Mouse (Mus musculus): ENCODE results near the gene Sema3b. TPM values are rescaled to one million over a fixed set of nuclear protein-coding genes. Genes with fewer than 3 reads are reported as not detected.

The Sema3b gene
- polyA plus RNA-seq, 1 experiment from 2014 or later = 11.0 TPM

DNA sequence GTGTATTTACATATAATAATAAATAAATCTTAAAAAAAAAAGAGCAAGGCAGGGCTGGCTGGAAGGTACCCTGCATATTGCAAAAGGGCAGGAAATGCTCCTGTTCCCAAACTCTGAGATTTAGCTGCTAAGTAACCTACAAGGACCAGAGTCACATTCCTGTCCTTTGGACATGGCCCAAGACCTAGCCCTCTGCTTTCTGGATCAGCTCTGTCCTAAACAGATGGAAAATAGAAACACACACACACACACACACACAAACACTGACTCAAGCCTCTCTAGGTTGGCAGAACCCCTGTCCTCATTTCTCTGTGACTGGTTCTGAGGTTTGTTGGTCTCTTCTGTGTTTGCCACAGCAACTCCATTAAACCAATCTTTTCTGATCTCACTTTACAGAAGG lies 11.9 kb upstream of the Sema3b start:
- Histone ChIP-seq H3K9ac (ENCODE audit: low read length) (peak overlapping the region; percentile 30; the same call in 1 of the 2 replicates), H3K4me1 (ENCODE audit: control insufficient read depth, insufficient read depth, low read length) (peaks cover 63% of the 10 kb centered on the region), H3K4me3 (ENCODE audit: low read length) (no peak overlapping the region), H3K4me2 (ENCODE audit: low read depth, low read length) (no peak overlapping the region), H3K36me3 (ENCODE audit: control insufficient read depth, insufficient read depth) (peaks cover 30% of the 10 kb centered on the region), H3K27me3 (ENCODE audit: control insufficient read depth, insufficient read depth, low read length) (no peaks in the 10 kb centered on the region), H3K9me3 (replicated peaks; ENCODE audit: control insufficient read depth, low read length) (no peaks in the 10 kb centered on the region), H3K27ac (ENCODE audit: low read length) (peak overlapping the region; percentile 99)
- ATAC-seq (replicated peaks; ENCODE audit: extremely low read depth, insufficient read depth, low FRiP score) = no peak

DNA sequence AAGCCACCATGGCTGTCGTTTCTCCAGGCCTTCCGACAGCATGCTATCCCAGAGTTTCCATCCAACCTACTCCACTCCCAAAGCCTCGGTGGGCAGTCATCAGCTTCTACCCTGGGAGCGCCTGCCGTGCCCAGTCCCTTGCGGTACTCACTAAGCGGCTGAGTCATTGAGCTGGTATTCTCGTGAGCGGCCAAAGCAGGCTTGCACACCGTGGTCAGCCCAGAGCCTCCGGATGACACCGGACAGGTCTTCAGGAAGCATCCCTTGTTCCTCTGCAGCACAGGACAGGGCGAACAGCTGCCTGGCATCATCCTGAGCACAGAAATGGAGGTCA lies 10.5 kb upstream of the Sema3b start:
- Histone ChIP-seq H3K9ac (ENCODE audit: low read length) (peak overlapping the region; percentile 63), H3K9me3 (replicated peaks; ENCODE audit: control insufficient read depth, low read length) (no peaks in the 10 kb centered on the region), H3K4me2 (ENCODE audit: low read depth, low read length) (peak overlapping the region; percentile 31), H3K27ac (ENCODE audit: low read length) (peak overlapping the region; percentile 99), H3K4me3 (ENCODE audit: low read length) (peak overlapping the region; percentile 22; the same call in 1 of the 2 replicates), H3K4me1 (ENCODE audit: control insufficient read depth, insufficient read depth, low read length) (peaks cover 54% of the 10 kb centered on the region), H3K36me3 (ENCODE audit: control insufficient read depth, insufficient read depth) (peaks cover 42% of the 10 kb centered on the region), H3K27me3 (ENCODE audit: control insufficient read depth, insufficient read depth, low read length) (no peaks in the 10 kb centered on the region)
- WGBS = 27% methylated on average over 13 of the region's 13 CpGs
- ATAC-seq (replicated peaks; ENCODE audit: extremely low read depth, insufficient read depth, low FRiP score) = no peak; the same call in 1 of the 2 replicates

DNA sequence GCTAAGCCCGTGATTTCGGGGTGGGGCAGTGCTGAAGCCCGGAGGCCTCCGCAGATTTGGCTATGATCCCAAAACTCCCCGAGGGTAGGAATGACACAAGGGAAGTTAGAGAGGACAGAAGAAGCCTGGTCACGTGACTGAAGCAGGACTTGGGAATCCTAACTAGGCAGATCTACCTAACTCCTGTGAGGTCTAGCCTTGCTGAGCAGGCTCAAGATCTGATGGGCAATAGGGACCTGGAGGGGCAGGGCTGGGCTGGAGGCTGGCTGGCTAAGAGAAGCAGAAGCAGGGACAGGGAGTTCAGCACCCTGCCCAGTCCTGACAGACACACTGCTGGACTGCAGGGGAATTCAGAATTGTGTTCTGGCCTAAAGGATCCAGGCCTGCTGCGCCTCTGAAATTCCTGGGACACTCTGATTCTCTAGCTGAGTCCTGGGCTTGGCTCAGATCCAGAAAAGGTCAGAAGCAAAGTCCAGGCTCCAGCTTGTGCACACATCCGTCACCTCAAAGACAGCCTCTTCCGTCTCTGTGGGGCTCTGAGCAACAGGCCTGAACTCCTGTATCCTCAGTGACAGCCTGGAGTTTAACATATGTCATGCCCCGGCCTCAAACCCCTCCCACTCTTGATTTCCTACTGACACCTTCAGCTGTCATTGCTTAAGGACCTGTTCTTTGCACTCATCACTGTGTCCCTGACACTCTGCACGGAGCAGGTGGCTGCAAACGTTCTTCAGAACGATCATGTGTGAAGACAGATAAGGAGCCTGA lies 9.9 kb upstream of the Sema3b start:
- peak overlapping the region; percentile 99 for H3K27ac ChIP-seq (ENCODE audit: low read length)
- WGBS = 9% methylated on average over 13 of the region's 13 CpGs
- H3K9ac ChIP-seq (ENCODE audit: low read length) = peak overlapping the region; percentile 14
- peaks cover 42% of the 10 kb centered on the region for H3K36me3 ChIP-seq (ENCODE audit: control insufficient read depth, insufficient read depth)
- H3K27me3 ChIP-seq (ENCODE audit: control insufficient read depth, insufficient read depth, low read length) = no peaks in the 10 kb centered on the region
- no peak overlapping the region for H3K4me3 ChIP-seq (ENCODE audit: low read length)
- H3K9me3 ChIP-seq (replicated peaks; ENCODE audit: control insufficient read depth, low read length) = no peaks in the 10 kb centered on the region
- H3K4me1 ChIP-seq (ENCODE audit: control insufficient read depth, insufficient read depth, low read length) = peaks cover 48% of the 10 kb centered on the region
- H3K4me2 ChIP-seq (ENCODE audit: low read depth, low read length) = peak overlapping the region; percentile 24; the same call in 1 of the 2 replicates
- ATAC-seq (replicated peaks; ENCODE audit: extremely low read depth, insufficient read depth, low FRiP score) = peak; percentile 81

DNA sequence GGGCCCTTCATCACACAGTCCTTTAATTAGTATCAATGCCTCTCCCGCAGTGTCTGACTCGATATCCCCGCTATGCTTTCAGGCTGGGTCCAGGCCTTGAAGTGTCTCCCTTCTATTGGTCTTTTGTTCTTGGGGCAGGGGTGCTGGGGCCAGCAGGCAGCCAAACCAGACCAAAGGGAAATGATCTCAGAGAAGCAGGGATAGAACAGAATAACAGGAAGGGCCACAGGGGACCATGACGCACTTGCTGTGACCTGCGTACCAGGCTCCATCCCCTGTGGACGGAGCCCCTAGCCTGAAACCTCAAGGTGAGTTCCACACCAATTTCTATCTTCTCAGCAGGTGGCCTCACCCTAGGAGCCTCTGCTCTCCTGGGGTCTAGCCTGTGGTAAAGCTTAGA lies 9.1 kb upstream of the Sema3b start:
- H3K27me3 ChIP-seq (ENCODE audit: control insufficient read depth, insufficient read depth, low read length) = no peaks in the 10 kb centered on the region
- 62% methylated on average over 6 of the region's 6 CpGs for WGBS
- ATAC-seq (replicated peaks; ENCODE audit: extremely low read depth, insufficient read depth, low FRiP score) = no peak
- H3K36me3 ChIP-seq (ENCODE audit: control insufficient read depth, insufficient read depth) = peaks cover 42% of the 10 kb centered on the region
- no peaks in the 10 kb centered on the region for H3K9me3 ChIP-seq (replicated peaks; ENCODE audit: control insufficient read depth, low read length)
- H3K4me3 ChIP-seq (ENCODE audit: low read length) = no peak overlapping the region
- H3K9ac ChIP-seq (ENCODE audit: low read length) = peak overlapping the region; percentile 14
- peaks cover 43% of the 10 kb centered on the region for H3K4me1 ChIP-seq (ENCODE audit: control insufficient read depth, insufficient read depth, low read length)
- H3K4me2 ChIP-seq (ENCODE audit: low read depth, low read length) = 0 out of 2 replicates have a peak overlapping the region, but pooled peaks have one; percentile 24
- peak overlapping the region; percentile 99 for H3K27ac ChIP-seq (ENCODE audit: low read length)

DNA sequence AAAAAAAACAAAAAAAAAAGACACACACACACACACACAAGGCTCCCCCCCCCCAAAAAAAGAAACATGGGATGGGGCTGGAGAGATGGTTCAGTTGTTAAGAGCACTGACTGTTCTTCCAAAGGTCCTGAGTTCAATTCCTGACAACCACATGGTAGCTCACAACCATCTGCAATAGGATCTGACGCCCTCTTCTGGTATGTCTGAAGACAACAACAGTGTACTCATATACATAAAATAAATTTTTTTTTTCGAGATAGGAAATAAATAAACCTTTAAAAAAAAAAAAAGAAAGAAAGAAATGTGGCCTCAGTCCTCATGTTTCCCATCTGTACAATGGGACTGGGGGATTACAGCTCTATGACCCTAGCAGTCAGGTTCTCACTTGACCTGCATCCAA lies 8.4 kb upstream of the Sema3b start:
- no peak overlapping the region for H3K9ac ChIP-seq (ENCODE audit: low read length)
- no peak overlapping the region for H3K4me2 ChIP-seq (ENCODE audit: low read depth, low read length)
- ATAC-seq (replicated peaks; ENCODE audit: extremely low read depth, insufficient read depth, low FRiP score) = no peak
- 74% methylated on average over 2 of the region's 2 CpGs for WGBS
- H3K4me1 ChIP-seq (ENCODE audit: control insufficient read depth, insufficient read depth, low read length) = peaks cover 46% of the 10 kb centered on the region
- H3K4me3 ChIP-seq (ENCODE audit: low read length) = no peak overlapping the region
- no peaks in the 10 kb centered on the region for H3K27me3 ChIP-seq (ENCODE audit: control insufficient read depth, insufficient read depth, low read length)
- H3K36me3 ChIP-seq (ENCODE audit: control insufficient read depth, insufficient read depth) = peaks cover 42% of the 10 kb centered on the region
- H3K27ac ChIP-seq (ENCODE audit: low read length) = peak overlapping the region; percentile 99
- no peaks in the 10 kb centered on the region for H3K9me3 ChIP-seq (replicated peaks; ENCODE audit: control insufficient read depth, low read length)

DNA sequence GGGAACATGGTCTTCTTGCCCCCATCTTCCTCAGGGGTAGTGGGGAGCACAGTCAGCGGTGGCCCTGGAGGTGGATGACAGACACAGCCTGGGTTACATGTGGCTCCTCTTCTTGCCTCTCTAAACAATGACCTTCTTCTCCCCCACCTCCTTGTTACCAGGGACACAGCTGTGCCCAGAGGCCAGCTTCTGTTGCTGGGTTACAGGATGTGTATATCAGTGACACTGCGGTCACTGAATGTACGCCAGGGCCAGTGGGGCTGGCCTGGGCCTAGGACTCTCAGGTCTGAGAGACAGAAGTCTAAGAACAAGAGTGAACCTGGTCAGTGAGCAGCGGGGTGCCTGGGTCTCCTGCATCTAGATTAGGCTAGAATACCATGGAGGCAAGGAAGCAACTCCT lies 6.0 kb upstream of the Sema3b start:
- ATAC-seq (replicated peaks; ENCODE audit: extremely low read depth, insufficient read depth, low FRiP score) = no peak
- 68% methylated on average over 4 of the region's 4 CpGs for WGBS
- H3K4me3 ChIP-seq (ENCODE audit: low read length) = no peak overlapping the region
- H3K36me3 ChIP-seq (ENCODE audit: control insufficient read depth, insufficient read depth) = peaks cover 33% of the 10 kb centered on the region
- 0 out of 2 replicates have a peak overlapping the region, but pooled peaks have one; percentile 14 for H3K9ac ChIP-seq (ENCODE audit: low read length)
- peaks cover 46% of the 10 kb centered on the region for H3K4me1 ChIP-seq (ENCODE audit: control insufficient read depth, insufficient read depth, low read length)
- H3K9me3 ChIP-seq (replicated peaks; ENCODE audit: control insufficient read depth, low read length) = no peaks in the 10 kb centered on the region
- H3K27me3 ChIP-seq (ENCODE audit: control insufficient read depth, insufficient read depth, low read length) = no peaks in the 10 kb centered on the region
- no peak overlapping the region for H3K4me2 ChIP-seq (ENCODE audit: low read depth, low read length)
- no peak overlapping the region for H3K27ac ChIP-seq (ENCODE audit: low read length)

DNA sequence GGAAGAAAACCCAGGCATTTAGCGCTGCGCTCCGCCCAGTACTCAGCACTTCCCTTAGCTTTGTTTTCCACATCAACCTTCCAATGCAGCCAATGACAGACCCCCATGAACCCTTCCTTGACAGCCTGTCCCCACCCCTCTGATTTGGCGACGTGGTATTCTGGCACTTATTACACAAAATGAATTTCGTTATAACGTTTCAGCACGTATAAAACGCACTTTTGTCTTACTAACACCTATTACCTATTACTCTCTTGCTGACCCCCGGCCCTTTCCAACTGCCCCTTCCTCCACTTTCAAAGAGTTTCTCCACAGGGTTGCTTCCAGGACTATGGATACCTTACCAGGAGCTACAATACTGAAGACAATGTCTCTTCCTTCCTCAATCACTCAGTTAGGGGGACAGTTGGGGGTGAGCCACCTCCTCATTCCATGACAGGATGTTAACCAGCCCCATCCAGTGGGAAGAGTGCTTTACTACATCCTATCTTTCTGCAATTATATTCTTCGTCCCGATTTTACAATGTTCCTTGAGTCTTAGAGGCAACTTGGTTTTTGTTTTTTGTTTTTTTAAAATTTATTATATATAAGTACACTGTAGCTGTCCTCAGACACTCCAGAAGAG lies 4.0 kb upstream of the Sema3b start:
- no peaks in the 10 kb centered on the region for H3K27me3 ChIP-seq (ENCODE audit: control insufficient read depth, insufficient read depth, low read length)
- H3K4me1 ChIP-seq (ENCODE audit: control insufficient read depth, insufficient read depth, low read length) = peaks cover 44% of the 10 kb centered on the region

DNA sequence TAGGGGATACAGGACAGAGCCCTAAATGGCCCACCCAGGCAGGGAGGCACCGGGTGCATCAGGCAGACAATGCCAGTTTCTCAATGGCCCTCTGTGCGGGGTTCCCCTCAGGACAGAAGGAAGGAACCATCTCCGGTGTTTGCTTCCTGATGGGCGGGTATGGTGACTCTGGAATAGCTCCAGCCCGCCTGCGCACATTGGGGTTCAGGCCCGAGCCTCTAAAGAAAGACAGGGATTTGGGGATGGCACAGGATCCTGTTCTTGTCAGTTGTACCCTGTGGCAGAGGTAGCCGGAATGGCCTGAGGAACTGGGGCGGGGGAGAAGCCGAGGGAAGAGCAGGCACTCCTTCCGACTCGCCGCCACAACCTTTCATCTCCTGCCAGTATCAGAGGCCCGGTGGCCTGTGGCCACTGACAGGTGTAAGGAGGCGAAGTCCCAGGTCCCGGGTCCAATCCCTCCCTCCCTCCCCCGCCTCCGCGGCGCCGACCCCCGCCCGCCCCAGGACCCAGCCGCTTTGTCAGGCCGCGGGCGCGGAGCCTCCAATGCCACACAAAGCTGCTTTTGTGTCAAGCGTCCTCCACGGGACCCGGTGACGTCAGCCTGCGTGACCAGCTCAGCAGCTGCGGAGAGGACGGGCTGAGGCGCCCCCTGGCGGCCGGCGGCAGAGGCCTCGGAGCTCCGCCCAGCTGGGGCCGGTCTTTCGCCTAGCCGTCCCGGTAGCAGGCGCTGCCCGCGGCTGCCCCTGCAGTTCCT lies 3.3 kb upstream of the Sema3b start:
- H3K4me3 ChIP-seq (ENCODE audit: low read length) = peak overlapping the region; percentile 54
- no peaks in the 10 kb centered on the region for H3K27me3 ChIP-seq (ENCODE audit: control insufficient read depth, insufficient read depth, low read length)
- H3K4me2 ChIP-seq (ENCODE audit: low read depth, low read length) = peak overlapping the region; percentile 85
- peak overlapping the region; percentile 94 for H3K27ac ChIP-seq (ENCODE audit: low read length)
- 6% methylated on average over 48 of the region's 48 CpGs for WGBS
- no peaks in the 10 kb centered on the region for H3K9me3 ChIP-seq (replicated peaks; ENCODE audit: control insufficient read depth, low read length)
- ATAC-seq (replicated peaks; ENCODE audit: extremely low read depth, insufficient read depth, low FRiP score) = peak; percentile 90
- peaks cover 47% of the 10 kb centered on the region for H3K4me1 ChIP-seq (ENCODE audit: control insufficient read depth, insufficient read depth, low read length)
- peaks cover 23% of the 10 kb centered on the region for H3K36me3 ChIP-seq (ENCODE audit: control insufficient read depth, insufficient read depth)
- peak overlapping the region; percentile 89 for H3K9ac ChIP-seq (ENCODE audit: low read length)

More for the DNA sequence above, 4.0 kb upstream of the Sema3b start:
- Histone ChIP-seq H3K27ac (ENCODE audit: low read length) (peak overlapping the region; percentile 94), H3K9me3 (replicated peaks; ENCODE audit: control insufficient read depth, low read length) (no peaks in the 10 kb centered on the region), H3K9ac (ENCODE audit: low read length) (peak overlapping the region; percentile 46), H3K4me3 (ENCODE audit: low read length) (peak overlapping the region; percentile 54), H3K4me2 (ENCODE audit: low read depth, low read length) (peak overlapping the region; percentile 85), H3K36me3 (ENCODE audit: control insufficient read depth, insufficient read depth) (peaks cover 27% of the 10 kb centered on the region)
- 0 out of 2 replicates have a peak, but pooled peaks have one; percentile 10 for ATAC-seq (replicated peaks; ENCODE audit: extremely low read depth, insufficient read depth, low FRiP score)
- WGBS = 12% methylated on average over 12 of the region's 12 CpGs
